Mouse (Mus musculus): Measurements from ENCODE around the gene Smco4. TPM values are rescaled to one million over a fixed set of nuclear protein-coding genes. Genes with fewer than 3 reads are reported as not detected.

Smco4 gene
- polyA plus RNA-seq, 1 experiment: 14.5 TPM

DNA sequence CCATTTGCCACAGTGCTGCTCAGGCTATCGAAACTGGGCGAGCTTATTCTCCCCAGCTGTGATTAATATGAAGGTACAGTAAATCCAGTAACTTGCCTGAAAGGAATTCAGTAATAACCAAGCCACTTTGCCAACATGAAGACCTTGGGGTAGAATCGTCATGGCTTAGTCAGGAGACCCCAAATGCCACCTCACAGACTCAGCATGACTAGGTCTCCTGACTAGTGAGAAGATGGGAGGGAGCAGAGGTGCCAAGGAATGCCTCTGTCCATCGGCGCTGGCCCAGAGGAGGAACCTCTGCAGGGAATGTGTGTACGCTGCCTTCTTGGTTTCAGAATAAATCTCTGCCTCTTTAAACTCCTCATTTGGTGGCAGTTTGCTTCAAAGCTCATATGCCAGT is 30.4 kb downstream of the Smco4 start:
- Histone ChIP-seq H3K4me3 (ENCODE audit: insufficient read depth, low read depth, low read length) (no peak overlapping the region), H3K27ac (replicated peaks; ENCODE audit: low read depth, low read length) (peak overlapping the region; percentile 4; the same call in 1 of the 2 replicates), H3K4me1 (ENCODE audit: control insufficient read depth, insufficient read depth, insufficient read length, low read length) (peaks cover 39% of the 10 kb centered on the region)

GRCm38 (mm10) chr9:15525246-15525645 is 32.0 kb downstream of the Smco4 start:
- Histone ChIP-seq H3K4me3 (ENCODE audit: insufficient read depth, low read depth, low read length) (peak overlapping the region; percentile 19; the same call in 1 of the 2 replicates), H3K4me1 (ENCODE audit: control insufficient read depth, insufficient read depth, insufficient read length, low read length) (peaks cover 44% of the 10 kb centered on the region), H3K27ac (replicated peaks; ENCODE audit: low read depth, low read length) (peak overlapping the region; percentile 87)

DNA sequence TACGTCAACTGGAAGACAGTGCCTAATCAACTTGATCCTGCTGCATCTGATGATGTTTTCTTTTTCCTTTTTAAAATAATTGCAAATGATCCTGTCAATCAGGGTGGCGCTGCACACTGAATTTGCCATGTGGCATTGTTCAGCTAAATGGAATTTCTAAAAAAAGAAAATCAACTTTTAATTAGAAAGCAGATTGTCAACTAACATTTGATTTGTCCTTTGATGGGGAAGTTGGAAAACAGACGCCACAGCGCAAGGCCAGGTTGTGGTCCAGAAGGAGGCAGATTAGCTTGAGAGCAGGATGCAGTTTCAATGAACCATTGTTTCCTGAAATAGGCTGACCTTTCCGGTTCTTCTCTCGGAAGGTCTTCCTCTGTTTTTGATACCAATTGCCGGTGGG is 33.3 kb downstream of the Smco4 start:
- Histone ChIP-seq H3K4me1 (ENCODE audit: control insufficient read depth, insufficient read depth, insufficient read length, low read length) (peaks cover 40% of the 10 kb centered on the region), H3K4me3 (ENCODE audit: insufficient read depth, low read depth, low read length) (no peak overlapping the region), H3K27ac (replicated peaks; ENCODE audit: low read depth, low read length) (peak overlapping the region; percentile 87)

- H3K4me3 ChIP-seq (ENCODE audit: insufficient read depth, low read depth, low read length): no peak overlapping the region
- H3K4me1 ChIP-seq (ENCODE audit: control insufficient read depth, insufficient read depth, insufficient read length, low read length): peaks cover 41% of the 10 kb centered on the region
- H3K27ac ChIP-seq (replicated peaks; ENCODE audit: low read depth, low read length): peak overlapping the region; percentile 90
Observed at GRCm38 (mm10) chr9:15527846-15528245, 34.6 kb downstream of the Smco4 start.

GRCm38 (mm10) chr9:15528368-15528767 is 35.1 kb downstream of the Smco4 start:
- H3K4me1 ChIP-seq (ENCODE audit: control insufficient read depth, insufficient read depth, insufficient read length, low read length): peaks cover 38% of the 10 kb centered on the region
- peak overlapping the region; percentile 90 for H3K27ac ChIP-seq (replicated peaks; ENCODE audit: low read depth, low read length)
- no peak overlapping the region for H3K4me3 ChIP-seq (ENCODE audit: insufficient read depth, low read depth, low read length)

GRCm38 (mm10) chr9:15529275-15529964 is 36.2 kb downstream of the Smco4 start:
- peaks cover 37% of the 10 kb centered on the region for H3K4me1 ChIP-seq (ENCODE audit: control insufficient read depth, insufficient read depth, insufficient read length, low read length)
- H3K27ac ChIP-seq (replicated peaks; ENCODE audit: low read depth, low read length): peak overlapping the region; percentile 57
- H3K4me3 ChIP-seq (ENCODE audit: insufficient read depth, low read depth, low read length): no peak overlapping the region

DNA sequence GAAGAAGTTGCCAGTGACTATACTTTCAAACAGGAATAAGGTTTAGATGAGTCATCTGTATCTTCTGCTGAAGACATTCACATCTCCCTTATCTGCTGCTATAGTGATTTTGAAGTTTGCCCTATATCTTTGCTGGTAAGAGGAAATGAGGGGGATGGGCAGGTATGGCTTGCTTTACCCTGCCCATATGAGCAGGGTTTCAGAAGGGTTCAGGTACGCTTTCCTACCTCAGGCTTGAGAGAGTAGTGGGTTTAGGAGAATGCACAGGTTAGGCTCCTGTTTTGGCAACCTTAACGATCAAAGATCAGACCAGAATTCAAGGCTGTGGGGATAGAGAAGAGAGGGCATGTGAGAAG is 36.7 kb downstream of the Smco4 start:
- Histone ChIP-seq H3K4me1 (ENCODE audit: control insufficient read depth, insufficient read depth, insufficient read length, low read length) (peaks cover 40% of the 10 kb centered on the region), H3K4me3 (ENCODE audit: insufficient read depth, low read depth, low read length) (no peak overlapping the region), H3K27ac (replicated peaks; ENCODE audit: low read depth, low read length) (0 out of 2 replicates have a peak overlapping the region, but pooled peaks have one; percentile 8)

- Histone ChIP-seq H3K27ac (replicated peaks; ENCODE audit: low read depth, low read length) (peak overlapping the region; percentile 2; the same call in 1 of the 2 replicates), H3K4me1 (ENCODE audit: control insufficient read depth, insufficient read depth, insufficient read length, low read length) (peaks cover 40% of the 10 kb centered on the region), H3K4me3 (ENCODE audit: insufficient read depth, low read depth, low read length) (no peak overlapping the region)
Observed at GRCm38 (mm10) chr9:15531204-15531603, 38.0 kb downstream of the Smco4 start.

DNA sequence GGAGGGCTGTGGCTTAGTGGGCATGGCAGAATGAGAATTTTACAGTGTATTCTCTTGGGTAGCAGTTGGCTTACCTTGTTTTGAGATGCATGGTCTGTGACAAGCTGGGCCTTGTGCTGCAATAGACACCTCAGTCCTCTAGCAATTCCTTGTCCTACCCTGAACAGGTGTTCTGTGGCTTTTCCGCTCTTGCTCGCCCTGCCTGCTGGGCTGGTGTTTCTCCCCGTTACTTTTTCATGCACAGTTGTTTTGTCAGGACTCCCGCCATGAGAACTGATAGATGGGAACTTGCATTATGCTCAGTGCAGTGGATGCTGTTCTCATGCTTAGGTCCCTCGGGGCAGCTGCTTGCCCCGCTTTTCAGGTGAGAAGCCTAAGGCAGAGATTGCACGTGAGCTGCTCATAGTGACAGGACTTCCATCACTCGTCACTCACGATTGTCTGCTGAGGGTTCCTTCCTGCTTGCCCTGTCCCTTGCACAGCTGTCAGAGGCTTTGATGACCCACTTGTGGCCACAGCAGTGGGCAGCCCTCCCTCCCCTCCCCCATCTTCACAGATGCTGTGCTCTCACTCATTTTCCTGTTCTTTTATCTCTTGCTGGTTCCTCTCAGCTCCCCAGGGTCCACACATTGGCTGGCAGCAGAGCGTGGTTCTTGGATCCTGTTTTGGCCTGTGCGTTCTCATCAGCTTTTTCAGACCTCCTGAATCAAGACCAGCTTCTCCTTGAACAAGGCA is 40.3 kb downstream of the Smco4 start:
- H3K4me3 ChIP-seq (ENCODE audit: insufficient read depth, low read depth, low read length): no peak overlapping the region
- peaks cover 34% of the 10 kb centered on the region for H3K4me1 ChIP-seq (ENCODE audit: control insufficient read depth, insufficient read depth, insufficient read length, low read length)
- H3K27ac ChIP-seq (replicated peaks; ENCODE audit: low read depth, low read length): 0 out of 2 replicates have a peak overlapping the region, but pooled peaks have one; percentile 45

DNA sequence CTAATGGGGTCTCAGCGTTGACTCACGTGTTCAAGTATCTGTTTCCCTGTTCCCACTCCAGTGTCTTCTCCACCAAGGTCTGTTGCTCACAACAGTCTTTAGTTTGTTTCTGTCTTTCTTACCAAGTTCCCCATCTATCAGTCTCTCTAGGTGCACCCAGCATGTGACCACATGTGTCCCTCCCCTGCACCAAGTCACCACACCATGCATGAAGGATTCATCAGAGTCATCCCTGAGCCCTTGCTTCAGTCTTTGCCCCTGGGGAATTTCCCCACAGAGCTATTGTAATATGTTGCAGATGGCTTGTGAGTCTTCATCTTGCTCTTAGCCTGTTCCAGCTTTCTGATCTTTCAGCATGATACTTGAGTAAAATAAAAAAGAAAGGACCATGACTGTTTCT is 40.9 kb downstream of the Smco4 start:
- Histone ChIP-seq H3K27ac (replicated peaks; ENCODE audit: low read depth, low read length) (0 out of 2 replicates have a peak overlapping the region, but pooled peaks have one; percentile 45), H3K4me1 (ENCODE audit: control insufficient read depth, insufficient read depth, insufficient read length, low read length) (peaks cover 31% of the 10 kb centered on the region)

DNA sequence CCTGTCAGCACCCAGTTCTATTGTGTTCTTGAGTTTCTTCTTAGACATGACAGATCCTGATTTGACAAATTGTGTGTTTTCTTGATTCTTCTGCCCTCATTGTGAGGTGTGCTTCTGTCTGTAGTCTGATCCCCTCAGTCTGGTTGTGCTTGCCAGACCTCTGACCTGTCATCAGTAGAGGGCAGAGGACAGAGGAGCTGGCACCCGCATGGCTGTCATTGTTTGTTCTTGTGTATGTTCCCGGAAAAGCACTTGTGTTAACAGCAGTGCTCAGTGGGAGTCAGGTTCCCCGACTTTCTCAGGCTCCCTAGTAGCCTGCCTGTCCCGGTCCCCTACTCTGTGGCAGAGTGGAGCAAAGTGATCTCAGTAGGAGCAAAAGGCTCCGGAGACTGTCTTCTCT is 42.2 kb downstream of the Smco4 start:
- H3K4me3 ChIP-seq (ENCODE audit: insufficient read depth, low read depth, low read length): no peak overlapping the region
- H3K27ac ChIP-seq (replicated peaks; ENCODE audit: low read depth, low read length): peak overlapping the region; percentile 41
- peaks cover 30% of the 10 kb centered on the region for H3K4me1 ChIP-seq (ENCODE audit: control insufficient read depth, insufficient read depth, insufficient read length, low read length)

More for the DNA sequence above, 40.9 kb downstream of the Smco4 start:
- no peak overlapping the region for H3K4me3 ChIP-seq (ENCODE audit: insufficient read depth, low read depth, low read length)

DNA sequence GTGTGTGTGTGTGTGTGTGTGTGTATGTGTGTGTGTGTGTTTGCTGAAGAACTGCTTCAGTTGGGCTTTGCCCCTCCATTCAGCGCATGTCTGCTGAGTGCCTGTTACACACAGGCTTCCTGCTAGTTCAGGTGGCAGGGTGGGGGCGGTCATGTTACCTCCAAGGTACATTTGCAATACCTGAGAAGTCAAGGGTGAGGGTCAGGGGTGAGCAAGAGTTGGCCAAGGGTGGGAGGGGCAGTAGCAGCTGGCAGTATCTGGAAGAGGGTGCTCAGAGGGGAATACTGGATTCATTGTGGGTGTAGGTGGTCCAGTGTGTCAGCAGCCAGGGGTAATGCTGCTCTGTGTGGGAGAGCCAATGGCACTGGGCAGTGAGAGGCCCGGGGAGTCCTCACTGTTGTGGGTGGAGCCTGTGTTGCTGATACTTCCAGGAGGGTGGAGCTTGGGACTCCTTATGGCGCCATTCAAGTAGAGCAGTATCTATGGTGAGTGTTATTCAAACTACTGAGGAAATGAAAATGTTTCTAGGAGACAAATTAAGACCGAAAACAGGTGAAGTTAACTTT is 43.7 kb downstream of the Smco4 start:
- H3K27ac ChIP-seq (replicated peaks; ENCODE audit: low read depth, low read length): no peak overlapping the region
- H3K4me3 ChIP-seq (ENCODE audit: insufficient read depth, low read depth, low read length): no peak overlapping the region
- H3K4me1 ChIP-seq (ENCODE audit: control insufficient read depth, insufficient read depth, insufficient read length, low read length): peaks cover 43% of the 10 kb centered on the region

GRCm38 (mm10) chr9:15537455-15538048 is 44.3 kb downstream of the Smco4 start:
- H3K4me1 ChIP-seq (ENCODE audit: control insufficient read depth, insufficient read depth, insufficient read length, low read length): peaks cover 45% of the 10 kb centered on the region

DNA sequence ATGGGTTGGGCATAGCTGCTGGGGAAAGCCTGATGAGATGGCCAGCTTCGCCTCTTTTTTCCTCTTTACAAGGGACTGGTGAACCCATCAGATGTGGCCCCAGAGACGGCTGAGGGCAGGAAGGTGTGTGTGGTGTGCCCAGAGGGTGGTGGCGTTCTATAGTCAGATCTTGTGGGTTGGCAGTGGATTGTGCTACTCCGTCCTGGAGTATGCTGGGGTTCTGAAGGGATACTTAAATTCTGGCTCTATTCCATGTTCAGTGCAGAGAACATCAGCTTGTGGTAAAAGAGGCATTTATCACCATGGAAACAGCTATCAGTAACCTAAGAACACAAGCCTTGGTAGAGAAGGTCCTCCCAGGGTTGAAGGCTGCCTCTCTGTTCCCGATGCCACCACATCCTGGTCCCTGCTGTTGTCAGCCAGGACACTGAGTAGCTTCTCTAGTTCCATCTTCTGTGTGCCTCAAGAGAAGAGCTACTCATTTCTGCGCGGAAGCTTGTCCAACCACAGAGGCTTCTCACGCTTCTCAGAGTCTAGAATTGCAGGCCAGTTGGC is 45.8 kb downstream of the Smco4 start:
- Histone ChIP-seq H3K4me3 (ENCODE audit: insufficient read depth, low read depth, low read length) (no peak overlapping the region), H3K4me1 (ENCODE audit: control insufficient read depth, insufficient read depth, insufficient read length, low read length) (peaks cover 35% of the 10 kb centered on the region), H3K27ac (replicated peaks; ENCODE audit: low read depth, low read length) (no peak overlapping the region)

More at GRCm38 (mm10) chr9:15537455-15538048, 44.3 kb downstream of the Smco4 start:
- Histone ChIP-seq H3K27ac (replicated peaks; ENCODE audit: low read depth, low read length) (no peak overlapping the region), H3K4me3 (ENCODE audit: insufficient read depth, low read depth, low read length) (no peak overlapping the region)
